Mouse (Mus musculus) thymus, adult 2 months (tissue): ENCODE data around the gene Lrrc26.

Source experiments
- CTCF ChIP-seq: fragments of 200-500 bp; IDR thresholded peaks from 2 replicates; pipeline ENCODE4 v1.5.1; 2012; ENCODE audit warnings: mild to moderate bottlenecking, control low read depth, low read length, moderate library complexity, borderline replicate concordance; ENCODE audit not compliant: control insufficient read depth, poor library complexity, insufficient read depth; ENCODE audit errors: extremely low read depth
- POLR2A ChIP-seq: fragments of 200-500 bp; IDR thresholded peaks from 2 replicates; pipeline ENCODE4 v1.6.1; 2012; ENCODE audit warnings: mild to moderate bottlenecking, low read length, control low read depth, moderate library complexity; ENCODE audit not compliant: control insufficient read depth, poor library complexity, insufficient read depth; ENCODE audit errors: extremely low read depth

DNA sequence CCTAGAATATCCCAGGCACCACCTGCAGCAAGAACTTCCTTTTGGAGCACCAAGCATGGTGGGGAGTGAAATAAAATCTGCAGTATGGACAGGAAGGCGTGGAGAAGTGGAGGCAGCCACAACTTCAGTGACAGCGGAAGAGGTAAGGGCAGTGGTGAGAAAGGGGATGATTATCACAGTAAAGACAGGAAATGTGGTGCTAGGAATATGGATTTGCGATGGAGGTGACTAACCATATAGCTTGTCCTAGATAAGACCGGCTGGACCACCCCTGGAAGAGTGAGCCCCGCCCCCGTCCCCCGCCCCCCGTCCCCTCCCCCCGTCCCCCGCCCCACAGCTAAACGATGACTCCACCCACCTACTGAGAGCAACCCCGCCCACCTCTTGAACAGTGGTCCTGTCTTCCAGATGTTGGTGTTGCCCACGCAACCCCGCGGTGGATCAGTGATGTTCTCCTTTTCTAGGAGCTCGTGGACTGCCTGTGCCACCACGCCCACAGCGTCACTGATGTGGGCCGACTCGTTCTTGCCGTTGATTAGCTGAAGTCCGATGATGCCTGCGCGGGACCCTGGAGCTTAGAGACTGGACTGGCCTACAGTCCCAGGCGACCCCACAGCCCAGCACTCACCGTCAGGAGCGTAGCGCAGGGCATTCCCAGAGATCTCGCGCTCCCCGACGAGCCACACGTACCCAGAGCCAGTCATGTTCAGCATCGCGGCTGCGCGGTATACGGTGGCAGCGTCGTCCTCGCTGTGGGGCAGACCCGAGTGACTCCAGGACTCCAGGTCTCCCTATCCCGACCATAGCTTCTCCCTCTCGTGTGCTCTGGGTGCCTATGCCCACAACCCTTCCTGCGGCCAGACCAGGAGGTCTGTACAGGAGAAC lies 15.2 kb downstream of the Lrrc26 start:
- no peak for TF ChIP-seq POLR2A
- TF ChIP-seq CTCF, result no peak
